Mouse (Mus musculus): ENCODE results near the gene Ulk4.
"Not testable (repeated sequence)": the region's sequence is repeated elsewhere in the genome, so short reads cannot be mapped to it uniquely, and the experiment has no call there.

Ulk4 gene

GRCm38 (mm10) chr9:120929081-120929480 lies 347.9 kb downstream of the Ulk4 start, which contains the start of gene Ctnnb1:
TSS of gene Ctnnb1 (plus strand) at chr9:120929216.
- DNase-seq, result no peak

GRCm38 (mm10) chr9:120926939-120927606 lies 349.9 kb downstream of the Ulk4 start:
- DNase-seq, result peak; percentile 62

- DNase-seq, result no peak
Measured at GRCm38 (mm10) chr9:120926126-120926525, 350.9 kb downstream of the Ulk4 start.

GRCm38 (mm10) chr9:120919130-120919529 lies 357.9 kb downstream of the Ulk4 start:
- DNase-seq, result peak; percentile 61

- no peak for DNase-seq
Measured at GRCm38 (mm10) chr9:120918642-120919041, 358.4 kb downstream of the Ulk4 start.

- DNase-seq, result no peak
Measured at GRCm38 (mm10) chr9:120918211-120918610, 358.8 kb downstream of the Ulk4 start.

GRCm38 (mm10) chr9:120917619-120918018 lies 359.4 kb downstream of the Ulk4 start:
- DNase-seq, result not testable (repeated sequence)

GRCm38 (mm10) chr9:120914877-120915459 lies 362.0 kb downstream of the Ulk4 start:
- peak; percentile 50 for DNase-seq

GRCm38 (mm10) chr9:120914429-120914828 lies 362.6 kb downstream of the Ulk4 start:
- DNase-seq, result peak; percentile 42

GRCm38 (mm10) chr9:120913152-120913551 lies 363.8 kb downstream of the Ulk4 start:
- peak; percentile 46 for DNase-seq

GRCm38 (mm10) chr9:120908461-120908860 lies 368.5 kb downstream of the Ulk4 start:
- no peak for DNase-seq
